In the genomic region with DNA sequence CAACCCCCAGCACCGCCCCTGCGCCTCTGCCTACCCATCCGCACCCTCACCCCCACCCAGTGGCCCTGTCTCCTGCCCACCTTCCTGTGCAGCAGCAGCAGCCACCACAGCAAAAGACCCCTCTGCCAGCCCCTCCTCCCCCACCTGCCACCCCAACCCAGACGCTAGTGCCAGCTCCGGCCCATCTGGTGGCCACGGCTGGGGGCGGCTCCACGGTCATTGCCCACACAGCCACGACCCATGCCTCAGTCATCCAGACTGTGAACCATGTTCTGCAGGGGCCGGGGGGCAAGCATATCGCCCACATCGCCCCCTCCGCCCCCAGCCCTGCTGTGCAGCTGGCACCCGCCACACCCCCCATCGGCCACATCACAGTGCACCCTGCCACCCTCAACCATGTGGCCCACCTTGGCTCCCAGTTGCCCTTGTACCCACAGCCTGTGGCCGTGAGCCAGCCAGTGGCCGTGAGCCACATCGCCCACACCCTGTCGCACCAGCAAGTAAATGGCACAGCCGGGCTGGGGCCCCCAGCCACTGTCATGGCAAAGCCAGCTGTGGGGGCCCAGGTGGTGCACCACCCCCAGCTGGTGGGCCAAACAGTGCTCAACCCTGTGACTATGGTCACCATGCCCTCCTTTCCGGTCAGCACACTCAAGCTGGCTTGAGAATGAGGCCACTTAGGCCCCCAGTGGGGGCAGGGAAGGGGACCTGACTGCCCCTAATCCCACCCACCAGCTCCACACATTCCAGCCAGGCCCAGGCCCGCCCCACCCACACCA, we compare ENCODE assay signal across 10 mouse cellular contexts. TPM values are rescaled to one million over a fixed set of nuclear protein-coding genes. Genes with fewer than 3 reads are reported as not detected.
DNase-seq lines count a peak whose midpoint lies in the region; ATAC-seq and TF ChIP-seq lines count a peak whose summit lies in the region.
"Had no signal": no experiment of that assay in that cellular context is flagged by ENCODE, and none has a peak within 500 bp of the region (broad histone marks: within the 10 kb centered on the region; RNA-seq: fewer than 3 reads in every experiment).

No protein-coding gene starts in this region.

- ATAC-seq in kidney, embryonic 16.5 days (ENCODE audit: low FRiP score, low TSS enrichment), result no peak
- ATAC-seq in G1E (ENCODE audit: extremely low read depth, insufficient number of reproducible peaks, low FRiP score, poor library complexity, severe bottlenecking), result no peak
- no peak for ATAC-seq in heart, embryonic 13.5 days (ENCODE audit: extremely low read depth, insufficient number of reproducible peaks, low FRiP score, low TSS enrichment)
- ATAC-seq: intestine, postnatal 0 days had no signal

- WGBS in kidney, embryonic 16.5 days, result 88% methylated on average over 21 of the region's 22 CpGs
- 95% methylated on average over 20 of the region's 22 CpGs for WGBS in heart, embryonic 13.5 days

- 0 out of 2 replicates have a peak overlapping the region, but pooled peaks have one; percentile 10 for H3K9ac ChIP-seq in kidney, embryonic 16.5 days (replicated peaks; ENCODE audit: low read length)
- H3K9ac ChIP-seq in heart, embryonic 13.5 days, result peak overlapping the region; percentile 45; the same call in 1 of the 2 replicates

- no peaks in the 10 kb centered on the region for H3K27me3 ChIP-seq in kidney, embryonic 16.5 days (ENCODE audit: insufficient read depth, low read length)
- no peaks in the 10 kb centered on the region for H3K27me3 ChIP-seq in G1E (ENCODE audit: insufficient read depth, low read length)
- no peaks in the 10 kb centered on the region for H3K27me3 ChIP-seq in heart, embryonic 13.5 days (replicated peaks)
- H3K27me3 ChIP-seq: megakaryocyte, embryonic 14.5 days had no signal

- peaks cover 31% of the 10 kb centered on the region for H3K36me3 ChIP-seq in kidney, embryonic 16.5 days (ENCODE audit: insufficient read depth, low read length)
- H3K36me3 ChIP-seq in G1E (replicated peaks), result peaks cover 73% of the 10 kb centered on the region
- peaks cover 57% of the 10 kb centered on the region for H3K36me3 ChIP-seq in heart, embryonic 13.5 days

- peaks cover 3% of the 10 kb centered on the region for H3K9me3 ChIP-seq in kidney, embryonic 16.5 days (ENCODE audit: low read length)
- H3K9me3 ChIP-seq in G1E (replicated peaks), result peaks cover 10% of the 10 kb centered on the region
- H3K9me3 ChIP-seq in heart, embryonic 13.5 days, result peaks cover 3% of the 10 kb centered on the region; the same call in 1 of the 2 replicates

- H3K4me3 ChIP-seq in kidney, embryonic 16.5 days (ENCODE audit: low read length), result no peak overlapping the region
- peak overlapping the region; percentile 6; the same call in 1 of the 2 replicates for H3K4me3 ChIP-seq in G1E (ENCODE audit: low read depth, low read length)
- no peak overlapping the region for H3K4me3 ChIP-seq in heart, embryonic 13.5 days

- no peak overlapping the region for H3K27ac ChIP-seq in kidney, embryonic 16.5 days (ENCODE audit: low read length)
- peak overlapping the region; percentile 56; the same call in 1 of the 2 replicates for H3K27ac ChIP-seq in heart, embryonic 13.5 days (replicated peaks)

- TF ChIP-seq CTCF in G1E (IDR thresholded peaks at IDR 0.05; ENCODE audit: low read depth, low read length), result no peak

- peak; percentile 23 for DNase-seq in adrenal gland, adult 8-10 months
- DNase-seq in adrenal gland, adult 2 months, result no peak
- DNase-seq in kidney, postnatal 4 days, result no peak
- no peak for DNase-seq in G1E (ENCODE audit: low spot score)
- no peak for DNase-seq in lung, postnatal 10 days
- no peak for DNase-seq in layer of hippocampus, adult 18-20 months (ENCODE audit: low spot score in 2 of 2)

- H3K4me1 ChIP-seq in kidney, embryonic 16.5 days (ENCODE audit: insufficient read depth, low read length), result peaks cover 44% of the 10 kb centered on the region
- H3K4me1 ChIP-seq in G1E (ENCODE audit: insufficient read depth, low read depth, low read length), result peaks cover 58% of the 10 kb centered on the region
- peaks cover 62% of the 10 kb centered on the region for H3K4me1 ChIP-seq in heart, embryonic 13.5 days

- H3K4me2 ChIP-seq in kidney, embryonic 16.5 days (replicated peaks; ENCODE audit: low read depth, low read length), result no peak overlapping the region
- H3K4me2 ChIP-seq in heart, embryonic 13.5 days, result no peak overlapping the region

RNA-seq across cellular contexts. Expression of gene Mnt, which starts 12.1 kb away (rescaled TPM):
- 10 to 100 TPM; 24.4 to 36.0 (median 27.1) TPM for total RNA-seq in adrenal gland, adult 8-10 months (2022)
- total RNA-seq in adrenal gland, adult 2 months (2021), result 10 to 100 TPM; 23.4 to 25.2 TPM
- polyA plus RNA-seq in adrenal gland, adult 2 months (2012; rRNA removed), result 31.1 and 46.9 TPM in 2 replicates
- polyA plus RNA-seq in kidney, embryonic 16.5 days (2015; fragmentation: Nextera tagmentation; extraction: Ambion mirVana), result 4.7 and 4.8 TPM in 2 replicates
- total RNA-seq in G1E (2014; fragmentation: Nextera tagmentation), result 19.6 and 28.1 TPM in 2 replicates
- total RNA-seq in G1E (2017), result 3.0 and 4.6 TPM in 2 replicates
- 117 and 145 TPM in 2 replicates for polyA plus RNA-seq in G1E (2012)
- 3.3 and 3.5 TPM in 2 replicates for polyA plus RNA-seq in heart, embryonic 13.5 days (2015; fragmentation: Nextera tagmentation; extraction: Ambion mirVana)
- total RNA-seq in layer of hippocampus, adult 18-20 months (2021), result 10 to 100 TPM; 33.5 to 36.5 TPM

RNA-seq across cellular contexts. Expression of gene Sgsm2, which starts 54.0 kb away (rescaled TPM):
- total RNA-seq in adrenal gland, adult 8-10 months (2022), result 10 to 100 TPM; 29.2 to 30.5 (median 30.0) TPM
- 10 to 100 TPM; 21.8 to 24.4 TPM for total RNA-seq in adrenal gland, adult 2 months (2021)
- polyA plus RNA-seq in adrenal gland, adult 2 months (2012; rRNA removed), result 27.0 and 35.2 TPM in 2 replicates
- polyA plus RNA-seq in kidney, embryonic 16.5 days (2015; fragmentation: Nextera tagmentation; extraction: Ambion mirVana), result 6.6 and 7.1 TPM in 2 replicates
- 7.4 and 9.7 TPM in 2 replicates for total RNA-seq in G1E (2014; fragmentation: Nextera tagmentation)
- total RNA-seq in G1E (2017), result 4.7 and 5.2 TPM in 2 replicates
- polyA plus RNA-seq in G1E (2012), result 10.3 and 10.5 TPM in 2 replicates
- 4.2 and 4.9 TPM in 2 replicates for polyA plus RNA-seq in heart, embryonic 13.5 days (2015; fragmentation: Nextera tagmentation; extraction: Ambion mirVana)
- 10 to 100 TPM; 93.3 to 97.4 TPM for total RNA-seq in layer of hippocampus, adult 18-20 months (2021)

RNA-seq across cellular contexts. Expression of gene Tsr1, which starts 55.0 kb away (rescaled TPM):
- 10 to 100 TPM; 40.9 to 45.4 (median 41.3) TPM for total RNA-seq in adrenal gland, adult 8-10 months (2022)
- total RNA-seq in adrenal gland, adult 2 months (2021), result 10 to 100 TPM; 35.3 to 39.8 TPM
- polyA plus RNA-seq in adrenal gland, adult 2 months (2012; rRNA removed), result 2.2 and 3.8 TPM in 2 replicates
- 50.1 and 50.8 TPM in 2 replicates for polyA plus RNA-seq in kidney, embryonic 16.5 days (2015; fragmentation: Nextera tagmentation; extraction: Ambion mirVana)
- total RNA-seq in G1E (2014; fragmentation: Nextera tagmentation), result 41.2 and 58.1 TPM in 2 replicates
- 72.5 and 74.6 TPM in 2 replicates for total RNA-seq in G1E (2017)
- polyA plus RNA-seq in G1E (2012), result 34.5 and 38.4 TPM in 2 replicates
- polyA plus RNA-seq in heart, embryonic 13.5 days (2015; fragmentation: Nextera tagmentation; extraction: Ambion mirVana), result 26.5 and 27.4 TPM in 2 replicates
- 10 to 100 TPM; 30.3 to 33.4 TPM for total RNA-seq in layer of hippocampus, adult 18-20 months (2021)
